Mouse (Mus musculus): ENCODE measurements around the gene Mlf2. TPM values are rescaled to one million over a fixed set of nuclear protein-coding genes. Genes with fewer than 3 reads are reported as not detected.

Gene Mlf2
- polyA plus RNA-seq, 1 experiment = 21.9 TPM

DNA sequence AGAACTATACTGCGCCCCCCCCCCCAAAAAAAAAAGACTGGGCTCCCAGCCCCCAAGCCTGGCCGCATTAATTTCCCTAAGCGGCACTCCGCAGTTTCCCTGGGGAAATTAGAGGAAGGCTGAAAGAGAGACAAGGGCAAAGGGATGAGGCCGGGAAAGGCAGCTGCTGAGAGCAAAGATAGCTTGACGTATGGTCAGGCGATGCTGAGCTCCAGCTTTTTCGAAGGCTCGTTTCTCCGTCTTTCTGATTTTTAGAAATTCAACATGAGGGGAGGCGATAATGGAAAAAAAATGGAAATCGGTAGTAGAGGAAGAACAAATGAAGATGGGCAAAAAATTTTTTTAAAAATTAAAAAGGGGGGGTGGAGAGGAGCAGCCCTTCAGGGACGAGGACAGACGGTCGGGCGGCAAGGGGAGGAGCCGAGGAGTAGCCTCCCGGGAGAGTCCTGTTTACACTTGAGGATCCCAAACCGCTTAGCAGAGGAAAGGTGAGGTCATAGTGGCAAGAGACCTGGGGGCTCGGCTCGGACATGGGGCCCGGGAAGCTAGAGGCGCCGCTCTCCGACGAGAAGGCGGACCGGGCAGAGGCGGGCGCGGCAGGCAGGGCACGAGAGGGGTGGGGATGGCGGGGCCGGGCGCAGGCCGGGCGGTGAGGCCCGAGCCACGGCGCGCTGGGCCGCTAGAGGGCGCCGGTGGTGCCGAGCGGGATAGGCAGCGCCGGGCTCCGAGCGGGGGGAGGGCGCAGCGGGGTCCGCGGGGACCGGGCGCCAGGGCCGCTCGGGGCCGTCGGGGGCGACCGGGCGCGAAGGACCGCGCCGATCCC, 14.3 kb upstream of the Mlf2 start:
- peaks cover 98% of the 10 kb centered on the region for H3K27me3 ChIP-seq (ENCODE audit: control insufficient read depth)
- peaks cover 2% of the 10 kb centered on the region; the same call in 1 of the 2 replicates for H3K36me3 ChIP-seq (ENCODE audit: control insufficient read depth)
- H3K4me3 ChIP-seq (replicated peaks) = peak overlapping the region; percentile 63
- no peak for TF ChIP-seq TAL1 (IDR thresholded peaks at IDR 0.05; ENCODE audit: low read length)
- TF ChIP-seq GATA1 (IDR thresholded peaks at IDR 0.05; ENCODE audit: low read length) = no peak
- peaks cover 19% of the 10 kb centered on the region for H3K4me1 ChIP-seq (ENCODE audit: control insufficient read depth)
- peaks cover 9% of the 10 kb centered on the region; the same call in 1 of the 2 replicates for H3K9me3 ChIP-seq (ENCODE audit: control insufficient read depth, low read length)

DNA sequence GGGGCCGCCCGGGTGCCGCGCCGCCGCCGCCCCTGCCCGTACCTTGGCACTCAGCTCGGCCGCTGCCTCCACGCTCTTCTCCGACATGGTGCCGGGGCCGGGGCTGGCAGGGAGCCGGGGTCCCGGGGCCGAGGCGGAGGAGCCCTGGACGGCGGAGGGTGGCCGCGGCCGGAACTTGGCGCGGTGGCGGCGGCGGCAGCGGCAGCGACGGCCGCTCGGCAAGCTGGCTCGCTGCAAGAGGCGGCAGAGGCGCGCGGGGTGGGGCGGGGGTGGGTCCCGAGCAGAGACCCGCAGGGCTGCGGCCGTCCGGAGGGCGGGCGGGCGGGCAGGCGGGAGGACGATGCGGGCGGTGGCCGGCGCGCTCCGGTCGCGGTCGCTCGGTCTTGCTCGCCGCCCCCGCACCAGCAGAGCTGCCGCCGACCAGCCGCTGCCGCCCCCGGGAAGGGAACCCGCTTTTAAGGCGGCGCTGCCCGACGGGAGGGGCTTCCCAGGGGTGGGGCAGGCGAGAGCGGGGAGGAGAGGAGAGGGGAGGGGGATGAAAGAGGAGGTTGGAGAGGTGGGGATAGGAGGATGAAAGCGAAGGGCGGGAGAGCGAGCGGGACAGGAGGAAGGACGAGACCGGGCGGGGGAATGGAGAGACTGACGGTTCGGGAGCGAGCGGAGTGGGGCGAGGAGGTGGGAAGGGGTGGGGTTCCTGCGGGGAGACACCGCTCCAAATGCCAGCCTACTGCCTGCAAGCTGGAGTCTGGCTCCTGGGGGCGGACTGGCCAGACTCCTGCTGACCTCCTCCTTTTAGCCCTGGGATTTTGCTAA, 13.5 kb upstream of the Mlf2 start:
- Histone ChIP-seq H3K4me1 (ENCODE audit: control insufficient read depth) (peaks cover 19% of the 10 kb centered on the region), H3K27me3 (ENCODE audit: control insufficient read depth) (peaks cover 95% of the 10 kb centered on the region), H3K36me3 (ENCODE audit: control insufficient read depth) (peaks cover 2% of the 10 kb centered on the region; the same call in 1 of the 2 replicates), H3K4me3 (replicated peaks) (peak overlapping the region; percentile 63), H3K9me3 (ENCODE audit: control insufficient read depth, low read length) (peaks cover 9% of the 10 kb centered on the region; the same call in 1 of the 2 replicates)
- TF ChIP-seq TAL1 (IDR thresholded peaks at IDR 0.05; ENCODE audit: low read length) = no peak
- TF ChIP-seq GATA1 (IDR thresholded peaks at IDR 0.05; ENCODE audit: low read length) = no peak

DNA sequence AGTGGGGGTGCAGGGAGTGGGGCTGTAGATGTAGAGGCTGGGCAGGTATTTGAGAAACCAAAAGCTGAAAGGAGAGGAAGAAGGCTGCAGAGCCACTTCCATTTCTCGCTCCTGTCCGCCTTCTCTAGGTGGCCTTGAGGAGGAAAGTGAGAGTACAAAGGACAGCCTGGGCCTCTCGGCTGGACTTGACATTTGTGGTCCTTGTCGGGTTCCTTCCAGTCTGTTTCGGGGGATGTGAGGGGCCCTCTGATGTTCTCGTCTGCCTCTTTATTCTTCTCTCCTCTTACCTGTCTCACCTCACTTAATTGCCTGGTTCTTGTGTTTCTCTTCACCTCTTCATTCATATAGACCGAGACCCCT, 12.9 kb upstream of the Mlf2 start:
- TF ChIP-seq GATA1 (IDR thresholded peaks at IDR 0.05; ENCODE audit: low read length) (no peak), TAL1 (IDR thresholded peaks at IDR 0.05; ENCODE audit: low read length) (no peak)
- Histone ChIP-seq H3K36me3 (ENCODE audit: control insufficient read depth) (peaks cover 2% of the 10 kb centered on the region; the same call in 1 of the 2 replicates), H3K4me3 (replicated peaks) (peak overlapping the region; percentile 63), H3K27me3 (ENCODE audit: control insufficient read depth) (peaks cover 96% of the 10 kb centered on the region), H3K4me1 (ENCODE audit: control insufficient read depth) (peaks cover 19% of the 10 kb centered on the region), H3K9me3 (ENCODE audit: control insufficient read depth, low read length) (peaks cover 9% of the 10 kb centered on the region; the same call in 1 of the 2 replicates)

DNA sequence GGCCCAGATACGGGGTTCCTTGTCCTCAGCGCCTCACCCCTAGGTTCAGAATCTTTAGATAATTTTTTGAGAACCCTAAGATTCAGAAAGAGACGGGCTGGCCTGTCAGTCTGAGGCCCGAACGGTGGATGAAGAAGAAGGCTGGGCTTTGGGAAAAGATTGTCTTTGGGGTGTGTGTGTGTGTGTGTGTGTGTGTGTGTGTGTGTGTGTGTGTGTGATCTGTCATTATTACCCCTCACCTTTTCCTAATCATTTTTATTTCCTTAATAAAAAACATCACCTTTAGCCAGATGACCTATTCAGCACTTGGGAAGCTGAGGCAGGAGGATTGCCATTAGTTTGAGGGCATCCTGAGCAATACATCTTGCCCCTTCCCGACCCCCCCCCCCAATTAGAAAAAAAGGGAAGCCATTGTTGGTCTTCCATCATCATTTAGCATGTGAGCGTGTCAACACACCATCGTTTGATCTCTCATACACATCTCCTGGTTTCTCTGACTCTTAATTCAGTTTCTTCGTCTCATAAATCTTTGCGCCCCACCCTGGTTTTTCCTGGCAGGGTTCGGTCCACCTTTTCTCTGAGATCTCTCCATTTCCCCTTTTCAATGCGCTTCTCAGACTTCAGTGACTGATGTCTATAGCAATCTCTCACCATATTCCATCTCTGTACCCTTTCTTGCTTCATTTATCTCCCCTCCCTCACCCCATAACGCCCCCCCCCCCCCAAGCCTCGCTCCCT, 12.1 kb upstream of the Mlf2 start:
- Histone ChIP-seq H3K4me3 (replicated peaks) (no peak overlapping the region), H3K36me3 (ENCODE audit: control insufficient read depth) (peaks cover 2% of the 10 kb centered on the region; the same call in 1 of the 2 replicates), H3K4me1 (ENCODE audit: control insufficient read depth) (peaks cover 19% of the 10 kb centered on the region), H3K27me3 (ENCODE audit: control insufficient read depth) (peaks cover 90% of the 10 kb centered on the region), H3K9me3 (ENCODE audit: control insufficient read depth, low read length) (peaks cover 9% of the 10 kb centered on the region; the same call in 1 of the 2 replicates)
- TF ChIP-seq TAL1 (IDR thresholded peaks at IDR 0.05; ENCODE audit: low read length) (no peak), GATA1 (IDR thresholded peaks at IDR 0.05; ENCODE audit: low read length) (no peak)

DNA sequence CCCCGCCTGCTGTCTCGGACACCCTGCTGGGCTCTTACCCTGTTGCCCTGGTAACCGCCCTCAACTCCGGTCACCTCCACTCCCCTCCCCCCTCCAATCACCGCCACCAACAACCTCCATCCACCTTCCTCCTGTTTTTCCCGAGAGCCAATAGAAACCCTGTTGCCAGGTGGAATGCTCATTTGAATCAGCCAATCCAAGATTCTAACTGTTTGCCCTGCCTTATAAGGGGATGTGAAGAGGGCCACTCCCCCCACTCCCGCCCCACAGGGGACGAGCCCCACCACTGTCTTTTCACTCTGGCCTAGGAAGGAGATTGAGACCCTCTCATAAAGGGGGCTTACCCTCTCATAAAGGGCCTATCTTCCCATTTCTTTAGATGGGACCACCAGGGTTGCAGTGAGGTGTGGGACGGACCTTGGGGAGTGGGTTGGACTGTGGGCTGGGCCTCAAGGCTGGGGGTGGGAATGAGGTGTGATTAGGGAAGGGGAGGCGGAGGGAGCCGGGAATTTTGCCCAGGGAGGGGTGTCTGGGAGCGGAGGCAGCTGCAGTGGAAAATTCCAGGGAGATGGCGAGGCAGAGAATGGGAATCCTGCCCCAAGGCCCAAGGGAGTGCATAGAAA, 11.4 kb upstream of the Mlf2 start, which contains the start of gene Ptms:
Gene Ptms (minus strand): TSS at position 409 of the 623 bp plus-strand sequence.
- Histone ChIP-seq H3K4me3 (replicated peaks) (no peak within 1 kb of the TSS), H3K4me1 (ENCODE audit: control insufficient read depth) (peaks cover 19% of the 10 kb centered on the region), H3K36me3 (ENCODE audit: control insufficient read depth) (no peaks in the 10 kb centered on the region), H3K9me3 (ENCODE audit: control insufficient read depth, low read length) (peaks cover 9% of the 10 kb centered on the region; the same call in 1 of the 2 replicates), H3K27me3 (ENCODE audit: control insufficient read depth) (peaks cover 82% of the 10 kb centered on the region)
- TF ChIP-seq TAL1 (IDR thresholded peaks at IDR 0.05; ENCODE audit: low read length) (no peak), GATA1 (IDR thresholded peaks at IDR 0.05; ENCODE audit: low read length) (no peak)

DNA sequence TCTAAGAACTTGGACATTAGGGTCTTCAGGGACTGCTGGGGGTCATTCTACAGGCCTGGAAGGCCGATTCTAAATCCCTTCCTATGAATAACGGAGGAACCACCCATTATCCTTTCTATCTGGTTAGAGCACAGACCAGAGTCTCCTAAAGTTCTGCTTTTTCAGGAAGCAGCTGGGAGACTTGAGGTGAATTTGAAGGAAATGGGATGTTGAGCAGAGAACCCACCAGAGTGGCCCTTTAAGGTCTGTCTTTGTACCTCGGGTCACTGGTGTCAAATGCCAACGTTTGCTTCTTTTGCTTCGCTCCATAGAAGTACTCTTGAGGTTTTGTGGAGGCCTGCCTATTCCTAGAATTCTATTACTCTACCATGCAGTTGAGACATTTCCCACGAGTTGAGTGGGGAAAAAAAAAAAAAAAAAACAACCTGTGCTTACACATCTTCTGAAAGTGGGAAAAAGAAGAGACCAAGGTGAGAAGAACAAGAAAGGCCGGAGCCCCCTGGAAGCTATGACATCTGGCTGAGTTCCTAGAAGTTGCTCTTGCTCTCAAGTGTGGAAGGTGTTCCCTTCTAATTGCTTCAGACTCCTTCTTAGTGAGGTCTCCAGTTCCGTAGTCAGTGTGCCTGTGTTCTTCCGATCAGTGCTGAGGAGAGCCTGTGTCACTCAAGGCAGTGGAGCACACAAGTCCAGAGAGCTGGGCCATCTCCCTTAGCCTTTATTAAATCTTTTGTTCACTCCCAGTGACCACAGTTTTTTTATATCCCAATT, 10.7 kb upstream of the Mlf2 start:
- Histone ChIP-seq H3K27me3 (ENCODE audit: control insufficient read depth) (peaks cover 80% of the 10 kb centered on the region), H3K9me3 (ENCODE audit: control insufficient read depth, low read length) (peaks cover 9% of the 10 kb centered on the region; the same call in 1 of the 2 replicates), H3K4me3 (replicated peaks) (no peak overlapping the region), H3K4me1 (ENCODE audit: control insufficient read depth) (peaks cover 19% of the 10 kb centered on the region), H3K36me3 (ENCODE audit: control insufficient read depth) (no peaks in the 10 kb centered on the region)
- TF ChIP-seq GATA1 (IDR thresholded peaks at IDR 0.05; ENCODE audit: low read length) (no peak), TAL1 (IDR thresholded peaks at IDR 0.05; ENCODE audit: low read length) (no peak)

DNA sequence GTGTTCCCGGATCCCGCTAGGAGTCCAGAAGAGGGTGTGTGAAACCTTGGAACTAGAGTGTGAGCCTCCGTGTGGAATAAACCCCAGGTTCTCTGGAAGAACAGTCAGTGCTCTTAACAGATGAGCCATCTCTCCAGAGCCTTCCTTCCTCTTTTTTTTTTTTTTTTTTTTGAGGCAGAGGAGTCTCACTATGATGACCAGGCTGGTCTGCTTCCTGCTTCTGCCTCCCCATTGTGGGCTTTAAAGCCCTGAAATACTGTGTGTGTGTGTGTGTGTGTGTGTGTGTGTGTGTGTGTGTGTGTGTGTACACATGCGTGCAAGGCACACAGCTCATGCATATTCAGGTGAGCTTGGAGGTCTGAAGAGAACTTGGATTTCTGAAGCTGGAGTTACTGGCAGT, 9.6 kb upstream of the Mlf2 start:
- H3K4me3 ChIP-seq (replicated peaks) = no peak overlapping the region
- H3K4me1 ChIP-seq (ENCODE audit: control insufficient read depth) = peaks cover 16% of the 10 kb centered on the region
- peaks cover 75% of the 10 kb centered on the region for H3K27me3 ChIP-seq (ENCODE audit: control insufficient read depth)
- peaks cover 5% of the 10 kb centered on the region; the same call in 1 of the 2 replicates for H3K9me3 ChIP-seq (ENCODE audit: control insufficient read depth, low read length)
- no peaks in the 10 kb centered on the region for H3K36me3 ChIP-seq (ENCODE audit: control insufficient read depth)
- no peak for TF ChIP-seq GATA1 (IDR thresholded peaks at IDR 0.05; ENCODE audit: low read length)
- no peak for TF ChIP-seq TAL1 (IDR thresholded peaks at IDR 0.05; ENCODE audit: low read length)

All from erythroblast, embryonic 14.5 days (primary cell).